Mouse (Mus musculus) myocyte (in vitro differentiated cells): ENCODE measurements around the gene Kdelr2.

ENCODE experiments used
- CEBPB ChIP-seq: IDR thresholded peaks from 2 replicates; pipeline ENCODE4 v1.6.1; 2011; ENCODE audit warnings: mild to moderate bottlenecking, moderate library complexity; ENCODE audit not compliant: poor library complexity, insufficient read depth, severe bottlenecking
- E2F4 ChIP-seq: IDR thresholded peaks from one replicate; pipeline ENCODE4 v1.6.1; 2011; ENCODE audit warnings: mild to moderate bottlenecking, control low read depth, moderate library complexity; ENCODE audit not compliant: insufficient read depth
- MAX ChIP-seq: IDR thresholded peaks from one replicate; pipeline ENCODE4 v1.6.1; 2011; ENCODE audit warnings: low read depth, mild to moderate bottlenecking, control low read depth
- MYOD1 ChIP-seq, 3 experiments: IDR thresholded peaks; one replicate each; pipeline ENCODE4 v1.6.1; 2011; ENCODE audit warnings: control low read depth in 2 of 3, low read depth in 2 of 3, mild to moderate bottlenecking in 2 of 3, moderate library complexity in 1 of 3; ENCODE audit not compliant: insufficient read length in 2 of 3, control insufficient read depth in 1 of 3
- POLR2A ChIP-seq: IDR thresholded peaks from one replicate; pipeline ENCODE4 v1.6.1; 2011; ENCODE audit warnings: low read depth, mild to moderate bottlenecking, control low read depth, moderate library complexity; ENCODE audit not compliant: insufficient read length
- POLR2AphosphoS2 ChIP-seq: IDR thresholded peaks from one replicate; pipeline ENCODE4 v1.6.1; 2011; ENCODE audit warnings: low read depth, control low read depth; ENCODE audit not compliant: insufficient read length
- REST ChIP-seq: IDR thresholded peaks from one replicate; pipeline ENCODE4 v1.6.1; 2011; ENCODE audit warnings: mild to moderate bottlenecking, control low read depth, moderate library complexity; ENCODE audit not compliant: insufficient read depth, insufficient read length
- SRF ChIP-seq: IDR thresholded peaks from one replicate; pipeline ENCODE4 v1.6.1; 2011; ENCODE audit warnings: low read depth; ENCODE audit not compliant: control insufficient read depth, insufficient read length
- USF1 ChIP-seq: IDR thresholded peaks from one replicate; pipeline ENCODE4 v1.6.1; 2011; ENCODE audit warnings: low read depth, mild to moderate bottlenecking, control low read depth, moderate library complexity

GRCm38 (mm10) chr5:143406548-143406947 lies 2.9 kb downstream of the Kdelr2 start:
- no peak for TF ChIP-seq SRF
- TF ChIP-seq REST, result no peak
- no peak for TF ChIP-seq E2F4
- no peak for TF ChIP-seq POLR2A
- TF ChIP-seq MYOD1 (IDR thresholded peaks at IDR 0.05; ENCODE audit: control insufficient read depth in 1 of 3, insufficient read length in 2 of 3, low read depth in 2 of 3), result no peak
- no peak for TF ChIP-seq USF1
- no peak for TF ChIP-seq CEBPB
- no peak for TF ChIP-seq POLR2AphosphoS2
- TF ChIP-seq MAX, result no peak
